Mouse (Mus musculus) midbrain, embryonic 12.5 days (tissue): ENCODE data around the gene Tufm. TPM values are rescaled to one million over a fixed set of nuclear protein-coding genes. Genes with fewer than 3 reads are reported as not detected.
A peak's percentile ranks its signal among the peaks of the same experiment; 100 is the strongest.

Experiments used
- ATAC-seq: fragments of 200-750 bp; cut with Nextera tagmentation; 2 replicates; pipeline ENCODE4 v1.8.0; 2017; ENCODE audit warnings: low read depth, moderate TSS enrichment, moderate library complexity; ENCODE audit not compliant: low FRiP score
- H3K27ac ChIP-seq: fragments of 300-500 bp; sonication (generic); replicated peaks from 2 replicates; pipeline ENCODE4 v1.5.1; 2016; ENCODE audit warnings: mild to moderate bottlenecking
- H3K27me3 ChIP-seq: fragments of 300-500 bp; sonication (generic); 2 replicates; pipeline ENCODE4 v1.6.1; 2016; ENCODE audit warnings: mild to moderate bottlenecking
- H3K36me3 ChIP-seq: fragments of 300-500 bp; sonication (generic); 2 replicates; pipeline ENCODE4 v1.6.1; 2016
- H3K4me1 ChIP-seq: fragments of 300-500 bp; sonication (generic); 2 replicates; pipeline ENCODE4 v1.6.1; 2016
- H3K4me2 ChIP-seq: fragments of 300-500 bp; sonication (generic); replicated peaks from 2 replicates; pipeline ENCODE4 v1.6.1; 2016; ENCODE audit warnings: mild to moderate bottlenecking, moderate library complexity
- H3K4me3 ChIP-seq: fragments of 300-500 bp; sonication (generic); 2 replicates; pipeline ENCODE4 v1.5.1; 2016; ENCODE audit warnings: mild to moderate bottlenecking
- H3K9ac ChIP-seq: fragments of 300-500 bp; sonication (generic); replicated peaks from 2 replicates; pipeline ENCODE4 v1.6.1; 2016; ENCODE audit warnings: mild to moderate bottlenecking, moderate library complexity
- H3K9me3 ChIP-seq: fragments of 300-500 bp; sonication (generic); 2 replicates; pipeline ENCODE4 v1.6.1; 2016; ENCODE audit warnings: mild to moderate bottlenecking
- WGBS: fragments of 180-500 bp; shearing (Covaris S2); methylation state at CpG from one replicate; pipeline ENCODE4 v1.1.7; 2016; 5-methylcytosine and 5-hydroxymethylcytosine counted together
- polyA plus RNA-seq: library from polyadenylated mRNA; unstranded; fragments of >200 nt; fragmentation: Nextera tagmentation; extraction: Ambion mirVana; gene quantifications from 2 replicates; pipeline ENCODE4 v1.2.1, GENCODE M21; 2016

The Tufm gene
- 115 and 119 TPM in 2 replicates for polyA plus RNA-seq

- Histone ChIP-seq H3K4me1 (peaks cover 12% of the 10 kb centered on the region), H3K27me3 (no peaks in the 10 kb centered on the region), H3K27ac (peak within 1 kb of the TSS; percentile 76), H3K9ac (peak within 1 kb of the TSS; percentile 72), H3K36me3 (peaks cover 29% of the 10 kb centered on the region), H3K4me3 (peak within 1 kb of the TSS; percentile 72), H3K4me2 (peak within 1 kb of the TSS; percentile 98), H3K9me3 (no peaks in the 10 kb centered on the region)
- peak; percentile 94 for ATAC-seq
- under 1% methylated on average over 32 of the region's 32 CpGs for WGBS
Observed at GRCm38 (mm10) chr7:126487052-126487483, at the start of gene Tufm. Gene Tufm, plus strand, starts transcription at chr7:126487361.

GRCm38 (mm10) chr7:126440134-126440533 lies 47.0 kb upstream of the Tufm start:
- no peak overlapping the region for H3K9ac ChIP-seq
- no peak overlapping the region for H3K4me3 ChIP-seq
- H3K27me3 ChIP-seq: no peaks in the 10 kb centered on the region
- H3K9me3 ChIP-seq: no peaks in the 10 kb centered on the region
- WGBS: 80% methylated on average over 9 of the region's 9 CpGs
- H3K4me2 ChIP-seq: no peak overlapping the region
- H3K4me1 ChIP-seq: no peaks in the 10 kb centered on the region
- ATAC-seq: no peak
- H3K36me3 ChIP-seq: peaks cover 18% of the 10 kb centered on the region
- no peak overlapping the region for H3K27ac ChIP-seq

GRCm38 (mm10) chr7:126443997-126444396 lies 43.2 kb upstream of the Tufm start:
- Histone ChIP-seq H3K4me2 (no peak overlapping the region), H3K9ac (no peak overlapping the region), H3K4me1 (no peaks in the 10 kb centered on the region), H3K27ac (no peak overlapping the region), H3K36me3 (peaks cover 38% of the 10 kb centered on the region), H3K4me3 (no peak overlapping the region), H3K9me3 (no peaks in the 10 kb centered on the region), H3K27me3 (no peaks in the 10 kb centered on the region)
- ATAC-seq: no peak
- 94% methylated on average over 10 of the region's 10 CpGs for WGBS

GRCm38 (mm10) chr7:126444536-126444935 lies 42.6 kb upstream of the Tufm start:
- H3K4me1 ChIP-seq: no peaks in the 10 kb centered on the region
- WGBS: 95% methylated on average over 9 of the region's 9 CpGs
- H3K9ac ChIP-seq: no peak overlapping the region
- H3K9me3 ChIP-seq: no peaks in the 10 kb centered on the region
- H3K27ac ChIP-seq: no peak overlapping the region
- H3K4me2 ChIP-seq: no peak overlapping the region
- no peak overlapping the region for H3K4me3 ChIP-seq
- H3K36me3 ChIP-seq: peaks cover 38% of the 10 kb centered on the region
- no peaks in the 10 kb centered on the region for H3K27me3 ChIP-seq
- no peak for ATAC-seq

- Histone ChIP-seq H3K27ac (no peak overlapping the region), H3K27me3 (no peaks in the 10 kb centered on the region), H3K9ac (no peak overlapping the region), H3K36me3 (peaks cover 38% of the 10 kb centered on the region), H3K4me1 (no peaks in the 10 kb centered on the region), H3K4me3 (no peak overlapping the region), H3K4me2 (no peak overlapping the region), H3K9me3 (no peaks in the 10 kb centered on the region)
- no peak for ATAC-seq
- WGBS: 93% methylated on average over 15 of the region's 15 CpGs
Observed at GRCm38 (mm10) chr7:126445104-126445815, 41.9 kb upstream of the Tufm start.

GRCm38 (mm10) chr7:126446217-126446616 lies 40.9 kb upstream of the Tufm start:
- Histone ChIP-seq H3K9me3 (no peaks in the 10 kb centered on the region), H3K4me3 (no peak overlapping the region), H3K27me3 (no peaks in the 10 kb centered on the region), H3K4me1 (no peaks in the 10 kb centered on the region), H3K4me2 (no peak overlapping the region), H3K9ac (no peak overlapping the region), H3K27ac (no peak overlapping the region), H3K36me3 (peaks cover 38% of the 10 kb centered on the region)
- ATAC-seq: no peak
- 91% methylated on average over 21 of the region's 21 CpGs for WGBS

- Histone ChIP-seq H3K4me1 (no peaks in the 10 kb centered on the region), H3K27me3 (no peaks in the 10 kb centered on the region), H3K9me3 (no peaks in the 10 kb centered on the region), H3K4me2 (no peak overlapping the region), H3K9ac (no peak overlapping the region), H3K4me3 (no peak overlapping the region), H3K36me3 (peaks cover 33% of the 10 kb centered on the region), H3K27ac (no peak overlapping the region)
- 92% methylated on average over 19 of the region's 19 CpGs for WGBS
- no peak for ATAC-seq
Observed at GRCm38 (mm10) chr7:126448481-126448880, 38.7 kb upstream of the Tufm start.

- Histone ChIP-seq H3K9ac (no peak overlapping the region), H3K4me2 (no peak overlapping the region), H3K27ac (no peak overlapping the region), H3K27me3 (no peaks in the 10 kb centered on the region), H3K4me1 (no peaks in the 10 kb centered on the region), H3K36me3 (peaks cover 22% of the 10 kb centered on the region), H3K9me3 (no peaks in the 10 kb centered on the region), H3K4me3 (no peak overlapping the region)
- 91% methylated on average over 18 of the region's 18 CpGs for WGBS
- ATAC-seq: no peak
Observed at GRCm38 (mm10) chr7:126449991-126450390, 37.2 kb upstream of the Tufm start.

- H3K4me3 ChIP-seq: no peak overlapping the region
- H3K4me1 ChIP-seq: no peaks in the 10 kb centered on the region
- H3K27ac ChIP-seq: no peak overlapping the region
- no peak for ATAC-seq
- no peaks in the 10 kb centered on the region for H3K27me3 ChIP-seq
- peaks cover 16% of the 10 kb centered on the region for H3K36me3 ChIP-seq
- H3K4me2 ChIP-seq: no peak overlapping the region
- H3K9ac ChIP-seq: no peak overlapping the region
- H3K9me3 ChIP-seq: no peaks in the 10 kb centered on the region
- WGBS: 94% methylated on average over 6 of the region's 6 CpGs
Observed at GRCm38 (mm10) chr7:126450641-126451040, 36.5 kb upstream of the Tufm start.

GRCm38 (mm10) chr7:126452244-126452643 lies 34.9 kb upstream of the Tufm start:
- no peak overlapping the region for H3K27ac ChIP-seq
- H3K9ac ChIP-seq: no peak overlapping the region
- peaks cover 7% of the 10 kb centered on the region for H3K36me3 ChIP-seq
- no peak overlapping the region for H3K4me2 ChIP-seq
- no peaks in the 10 kb centered on the region for H3K4me1 ChIP-seq
- WGBS: 91% methylated on average over 3 of the region's 3 CpGs
- no peak overlapping the region for H3K4me3 ChIP-seq
- no peak for ATAC-seq
- H3K27me3 ChIP-seq: no peaks in the 10 kb centered on the region
- no peaks in the 10 kb centered on the region for H3K9me3 ChIP-seq

GRCm38 (mm10) chr7:126453861-126454260 lies 33.3 kb upstream of the Tufm start:
- Histone ChIP-seq H3K4me1 (no peaks in the 10 kb centered on the region), H3K9ac (no peak overlapping the region), H3K9me3 (no peaks in the 10 kb centered on the region), H3K27ac (no peak overlapping the region), H3K4me3 (no peak overlapping the region), H3K27me3 (no peaks in the 10 kb centered on the region), H3K36me3 (no peaks in the 10 kb centered on the region), H3K4me2 (no peak overlapping the region)
- ATAC-seq: no peak
- 91% methylated on average over 7 of the region's 7 CpGs for WGBS

- Histone ChIP-seq H3K27me3 (no peaks in the 10 kb centered on the region), H3K9me3 (no peaks in the 10 kb centered on the region), H3K4me3 (no peak overlapping the region), H3K9ac (no peak overlapping the region), H3K4me1 (no peaks in the 10 kb centered on the region), H3K4me2 (no peak overlapping the region), H3K36me3 (no peaks in the 10 kb centered on the region), H3K27ac (no peak overlapping the region)
- WGBS: 80% methylated on average over 2 of the region's 2 CpGs
- ATAC-seq: no peak
Observed at GRCm38 (mm10) chr7:126455242-126455641, 31.9 kb upstream of the Tufm start.
